8 mouse cellular contexts compared by ENCODE assay signal in genomic region chr10:127287936-127288293, GRCm38 (mm10). TPM values are rescaled to one million over a fixed set of nuclear protein-coding genes. Genes with fewer than 3 reads are reported as not detected.
DNase-seq lines count a peak whose midpoint lies in the region; ATAC-seq and TF ChIP-seq lines count a peak whose summit lies in the region.

No protein-coding gene starts in this region.

- H3K4me2 ChIP-seq in heart, embryonic 16.5 days (ENCODE audit: low read depth, low read length), result peak overlapping the region; percentile 90
- peak overlapping the region; percentile 92 for H3K4me2 ChIP-seq in hindbrain, embryonic 16.5 days (ENCODE audit: low read length)
- H3K4me2 ChIP-seq in midbrain, embryonic 14.5 days (ENCODE audit: low read length), result peak overlapping the region; percentile 61

- peak overlapping the region; percentile 100 for H3K27ac ChIP-seq in heart, embryonic 16.5 days (ENCODE audit: low read length)
- peak overlapping the region; percentile 91 for H3K27ac ChIP-seq in bone marrow macrophage, adult 2 months (ENCODE audit: insufficient read depth, low read depth, low read length)
- H3K27ac ChIP-seq in hindbrain, embryonic 16.5 days (ENCODE audit: low read depth, low read length), result peak overlapping the region; percentile 98
- H3K27ac ChIP-seq in midbrain, embryonic 14.5 days (replicated peaks; ENCODE audit: low read depth, low read length), result peak overlapping the region; percentile 95

- ATAC-seq in heart, embryonic 16.5 days (replicated peaks; ENCODE audit: extremely low read depth, insufficient read depth, low FRiP score), result no peak
- no peak for ATAC-seq in hindbrain, embryonic 16.5 days
- no peak for ATAC-seq in midbrain, embryonic 14.5 days (ENCODE audit: low FRiP score, low TSS enrichment)

- H3K4me3 ChIP-seq in heart, embryonic 16.5 days (ENCODE audit: low read length), result peak overlapping the region; percentile 86
- peak overlapping the region; percentile 71 for H3K4me3 ChIP-seq in bone marrow macrophage, adult 2 months (ENCODE audit: insufficient read depth, low read length)
- H3K4me3 ChIP-seq in hindbrain, embryonic 16.5 days (ENCODE audit: low read length), result peak overlapping the region; percentile 76
- peak overlapping the region; percentile 60 for H3K4me3 ChIP-seq in midbrain, embryonic 14.5 days (replicated peaks; ENCODE audit: low read depth, low read length)

- peaks cover 36% of the 10 kb centered on the region for H3K36me3 ChIP-seq in heart, embryonic 16.5 days (ENCODE audit: control insufficient read depth, insufficient read depth)
- H3K36me3 ChIP-seq in hindbrain, embryonic 16.5 days (ENCODE audit: control insufficient read depth, insufficient read depth, low read length), result peaks cover 24% of the 10 kb centered on the region
- H3K36me3 ChIP-seq in midbrain, embryonic 14.5 days (ENCODE audit: control insufficient read depth, insufficient read depth, low read length), result peaks cover 43% of the 10 kb centered on the region

- no peak for TF ChIP-seq CTCF in bone marrow macrophage, adult 2 months (IDR thresholded peaks at IDR 0.05; ENCODE audit: low read depth, low read length)

- intact Hi-C loops in heart, postnatal 25 days (cut with DNase I), result loop anchor here (2.0 kb wide), 1 partner anchor 19 kb away; no protein-coding TSS in a partner anchor

- H3K9me3 ChIP-seq in heart, embryonic 16.5 days (replicated peaks; ENCODE audit: control insufficient read depth, low read length), result no peaks in the 10 kb centered on the region
- no peaks in the 10 kb centered on the region for H3K9me3 ChIP-seq in hindbrain, embryonic 16.5 days (ENCODE audit: control insufficient read depth, low read length)
- H3K9me3 ChIP-seq in midbrain, embryonic 14.5 days (ENCODE audit: control insufficient read depth, low read length), result no peaks in the 10 kb centered on the region

- WGBS in heart, embryonic 16.5 days, result 3% methylated on average over 3 of the region's 3 CpGs
- WGBS in hindbrain, embryonic 16.5 days, result 0% methylated on average over 3 of the region's 3 CpGs
- WGBS in midbrain, embryonic 14.5 days, result 0% methylated on average over 3 of the region's 3 CpGs

- DNase-seq in heart, postnatal 25 days (ENCODE audit: low spot score), result no peak
- no peak for DNase-seq in midbrain, embryonic 14.5 days
- DNase-seq in frontal cortex, postnatal 14 days (ENCODE audit: low spot score in 2 of 2), result no peak
- DNase-seq in T-cell, adult 2 months (ENCODE audit: low spot score), result no peak
- no peak for DNase-seq in layer of hippocampus, postnatal 36 days

- peak overlapping the region; percentile 91 for H3K9ac ChIP-seq in heart, embryonic 16.5 days (ENCODE audit: low read length)
- H3K9ac ChIP-seq in hindbrain, embryonic 16.5 days (ENCODE audit: low read depth, low read length), result peak overlapping the region; percentile 88
- peak overlapping the region; percentile 78 for H3K9ac ChIP-seq in midbrain, embryonic 14.5 days (replicated peaks; ENCODE audit: low read length)

- peaks cover 45% of the 10 kb centered on the region for H3K4me1 ChIP-seq in heart, embryonic 16.5 days (ENCODE audit: control insufficient read depth, insufficient read depth, low read length)
- peaks cover 14% of the 10 kb centered on the region for H3K4me1 ChIP-seq in bone marrow macrophage, adult 2 months (ENCODE audit: control insufficient read depth, insufficient read depth, low read length)
- H3K4me1 ChIP-seq in hindbrain, embryonic 16.5 days (ENCODE audit: control insufficient read depth, insufficient read depth, low read depth, low read length), result peaks cover 43% of the 10 kb centered on the region
- peaks cover 43% of the 10 kb centered on the region for H3K4me1 ChIP-seq in midbrain, embryonic 14.5 days (ENCODE audit: control insufficient read depth, insufficient read depth, low read length)

- no peak for TF ChIP-seq POLR2A in bone marrow macrophage, adult 2 months (IDR thresholded peaks at IDR 0.05; ENCODE audit: borderline replicate concordance, low read depth, low read length)

- no peaks in the 10 kb centered on the region for H3K27me3 ChIP-seq in heart, embryonic 16.5 days (ENCODE audit: control insufficient read depth, insufficient read depth, low read length)
- no peaks in the 10 kb centered on the region for H3K27me3 ChIP-seq in hindbrain, embryonic 16.5 days (replicated peaks; ENCODE audit: control insufficient read depth, insufficient read depth, low read length)
- no peaks in the 10 kb centered on the region for H3K27me3 ChIP-seq in midbrain, embryonic 14.5 days (ENCODE audit: control insufficient read depth, insufficient read depth, low read length)

RNA-seq across cellular contexts. Expression of gene Mbd6, which starts 0.9 kb away (rescaled TPM):
- 11.4 and 11.7 TPM in 2 replicates for polyA plus RNA-seq in heart, embryonic 16.5 days (2015; fragmentation: Nextera tagmentation; extraction: Ambion mirVana)
- 10 to 100 TPM; 20.9 to 21.4 TPM for total RNA-seq in heart, postnatal 25 days (2021)
- 45.8 and 53.4 TPM in 2 replicates for polyA plus RNA-seq in bone marrow macrophage, adult 2 months (2012; ENCODE audit: insufficient read depth, insufficient read length, missing spikeins)
- 11.2 and 11.5 TPM in 2 replicates for polyA plus RNA-seq in hindbrain, embryonic 16.5 days (2015; fragmentation: Nextera tagmentation; extraction: Ambion mirVana)
- 17.4 and 18.0 TPM in 2 replicates for polyA plus RNA-seq in midbrain, embryonic 14.5 days (2014; fragmentation: Nextera tagmentation; extraction: Ambion mirVana)
- 10 to 100 TPM; 36.5 to 52.5 TPM for total RNA-seq in layer of hippocampus, postnatal 36 days (2021)

RNA-seq across cellular contexts. Expression of gene Dctn2, which starts 21.7 kb away (rescaled TPM):
- 148 and 152 TPM in 2 replicates for polyA plus RNA-seq in heart, embryonic 16.5 days (2015; fragmentation: Nextera tagmentation; extraction: Ambion mirVana)
- total RNA-seq in heart, postnatal 25 days (2021), result 100 to 1,000 TPM; 136 to 142 TPM
- 119 and 121 TPM in 2 replicates for polyA plus RNA-seq in bone marrow macrophage, adult 2 months (2012; ENCODE audit: insufficient read depth, insufficient read length, missing spikeins)
- 355 and 358 TPM in 2 replicates for polyA plus RNA-seq in hindbrain, embryonic 16.5 days (2015; fragmentation: Nextera tagmentation; extraction: Ambion mirVana)
- polyA plus RNA-seq in midbrain, embryonic 14.5 days (2014; fragmentation: Nextera tagmentation; extraction: Ambion mirVana), result 295 and 323 TPM in 2 replicates
- total RNA-seq in layer of hippocampus, postnatal 36 days (2021), result 100 to 1,000 TPM; 254 to 258 TPM

RNA-seq across cellular contexts. Expression of gene Mars, which starts 23.7 kb away (rescaled TPM):
- polyA plus RNA-seq in heart, embryonic 16.5 days (2015; fragmentation: Nextera tagmentation; extraction: Ambion mirVana), result 80.4 and 81.2 TPM in 2 replicates
- total RNA-seq in heart, postnatal 25 days (2021), result 10 to 100 TPM; 37.9 to 38.9 TPM
- polyA plus RNA-seq in bone marrow macrophage, adult 2 months (2012; ENCODE audit: insufficient read depth, insufficient read length, missing spikeins), result 29.4 and 34.9 TPM in 2 replicates
- polyA plus RNA-seq in hindbrain, embryonic 16.5 days (2015; fragmentation: Nextera tagmentation; extraction: Ambion mirVana), result 108 and 113 TPM in 2 replicates
- polyA plus RNA-seq in midbrain, embryonic 14.5 days (2014; fragmentation: Nextera tagmentation; extraction: Ambion mirVana), result 109 and 122 TPM in 2 replicates
- total RNA-seq in layer of hippocampus, postnatal 36 days (2021), result 10 to 100 TPM; 56.1 to 56.4 TPM

RNA-seq across cellular contexts. Expression of gene Kif5a, which starts 24.8 kb away (rescaled TPM):
- polyA plus RNA-seq in heart, embryonic 16.5 days (2015; fragmentation: Nextera tagmentation; extraction: Ambion mirVana), result 0.36 and 0.70 TPM in 2 replicates
- under 1 TPM; 0.45 to 0.49 TPM for total RNA-seq in heart, postnatal 25 days (2021)
- 2.3 and 2.5 TPM in 2 replicates for polyA plus RNA-seq in bone marrow macrophage, adult 2 months (2012; ENCODE audit: insufficient read depth, insufficient read length, missing spikeins)
- 115 and 130 TPM in 2 replicates for polyA plus RNA-seq in hindbrain, embryonic 16.5 days (2015; fragmentation: Nextera tagmentation; extraction: Ambion mirVana)
- 75.3 and 94.7 TPM in 2 replicates for polyA plus RNA-seq in midbrain, embryonic 14.5 days (2014; fragmentation: Nextera tagmentation; extraction: Ambion mirVana)
- total RNA-seq in layer of hippocampus, postnatal 36 days (2021), result 100 to 1,000 TPM; 715 to 742 TPM

RNA-seq across cellular contexts. Expression of gene Arhgap9, which starts 33.8 kb away (rescaled TPM):
- 7.5 and 15.9 TPM in 2 replicates for polyA plus RNA-seq in heart, embryonic 16.5 days (2015; fragmentation: Nextera tagmentation; extraction: Ambion mirVana)
- total RNA-seq in heart, postnatal 25 days (2021), result 1 to 10 TPM; 3.0 to 3.4 TPM
- 131 and 146 TPM in 2 replicates for polyA plus RNA-seq in bone marrow macrophage, adult 2 months (2012; ENCODE audit: insufficient read depth, insufficient read length, missing spikeins)
- polyA plus RNA-seq in hindbrain, embryonic 16.5 days (2015; fragmentation: Nextera tagmentation; extraction: Ambion mirVana), result 0.79 and 0.81 TPM in 2 replicates
- 0.18 and 1.1 TPM in 2 replicates for polyA plus RNA-seq in midbrain, embryonic 14.5 days (2014; fragmentation: Nextera tagmentation; extraction: Ambion mirVana)
- 1 to 10 TPM in 1 of 2 experiments, under 1 TPM in 1; 0.86 to 1.0 TPM for total RNA-seq in layer of hippocampus, postnatal 36 days (2021)
